Mouse (Mus musculus) left cerebral cortex, adult 11 months (tissue): ENCODE results near the gene Spsb4.

Experiments
- DNase-seq: peaks from one replicate; pipeline ENCODE4 v3.0.0; 2022; ENCODE audit warnings: low spot score

The Spsb4 gene

GRCm38 (mm10) chr9:97017121-97017810 is 1.4 kb downstream of the Spsb4 start:
- no peak for DNase-seq

- DNase-seq: no peak
Observed at GRCm38 (mm10) chr9:97015751-97016150, 2.9 kb downstream of the Spsb4 start.

- no peak for DNase-seq
Observed at GRCm38 (mm10) chr9:97013698-97014097, 4.9 kb downstream of the Spsb4 start.

- DNase-seq: no peak
Observed at GRCm38 (mm10) chr9:97013153-97013552, 5.5 kb downstream of the Spsb4 start.

GRCm38 (mm10) chr9:97011454-97012195 is 7.0 kb downstream of the Spsb4 start:
- DNase-seq: no peak

- DNase-seq: no peak
Observed at GRCm38 (mm10) chr9:97010447-97010846, 8.2 kb downstream of the Spsb4 start.

GRCm38 (mm10) chr9:97004726-97005125 is 13.9 kb downstream of the Spsb4 start:
- DNase-seq: no peak

GRCm38 (mm10) chr9:97003173-97003572 is 15.5 kb downstream of the Spsb4 start:
- no peak for DNase-seq

GRCm38 (mm10) chr9:97002654-97003053 is 16.0 kb downstream of the Spsb4 start:
- no peak for DNase-seq

GRCm38 (mm10) chr9:97002025-97002424 is 16.6 kb downstream of the Spsb4 start:
- no peak for DNase-seq

- DNase-seq: no peak
Observed at GRCm38 (mm10) chr9:97001458-97001857, 17.2 kb downstream of the Spsb4 start.

GRCm38 (mm10) chr9:96995717-96996116 is 22.9 kb downstream of the Spsb4 start:
- no peak for DNase-seq

- no peak for DNase-seq
Observed at GRCm38 (mm10) chr9:96994733-96995132, 23.9 kb downstream of the Spsb4 start.

GRCm38 (mm10) chr9:96991118-96991517 is 27.5 kb downstream of the Spsb4 start:
- DNase-seq: no peak

- DNase-seq: no peak
Observed at GRCm38 (mm10) chr9:96989389-96989990, 29.2 kb downstream of the Spsb4 start.

GRCm38 (mm10) chr9:96986797-96987473 is 31.7 kb downstream of the Spsb4 start:
- no peak for DNase-seq

GRCm38 (mm10) chr9:96984034-96984433 is 34.6 kb downstream of the Spsb4 start:
- DNase-seq: no peak

GRCm38 (mm10) chr9:96982940-96983339 is 35.7 kb downstream of the Spsb4 start:
- DNase-seq: no peak

- DNase-seq: no peak
Observed at GRCm38 (mm10) chr9:96982351-96982750, 36.3 kb downstream of the Spsb4 start.

- no peak for DNase-seq
Observed at GRCm38 (mm10) chr9:96981836-96982235, 36.8 kb downstream of the Spsb4 start.

- no peak for DNase-seq
Observed at GRCm38 (mm10) chr9:96981121-96981520, 37.5 kb downstream of the Spsb4 start.
